Mouse (Mus musculus) lung, embryonic 14.5 days (tissue): ENCODE results near the gene Aldh16a1. TPM values are rescaled to one million over a fixed set of nuclear protein-coding genes. Genes with fewer than 3 reads are reported as not detected.

Source experiments
- ATAC-seq: fragments of 200-750 bp; cut with Nextera tagmentation; 2 replicates; pipeline ENCODE4 v1.8.0; 2017; ENCODE audit warnings: mild to moderate bottlenecking, moderate TSS enrichment, moderate library complexity; ENCODE audit not compliant: insufficient read depth
- DNase-seq: peaks from one replicate; pipeline ENCODE4 v3.0.0-alpha.2; 2015
- H3K27ac ChIP-seq: fragments of 300-500 bp; sonication (generic); 2 replicates; pipeline ENCODE4 v1.5.1; 2014; ENCODE audit warnings: low read depth, mild to moderate bottlenecking, moderate library complexity
- H3K27me3 ChIP-seq: fragments of 300-500 bp; sonication (generic); 2 replicates; pipeline ENCODE4 v1.6.1; 2014; ENCODE audit warnings: low read length, control low read depth; ENCODE audit not compliant: insufficient read depth
- H3K36me3 ChIP-seq: fragments of 300-500 bp; sonication (generic); 2 replicates; pipeline ENCODE4 v1.6.1; 2014; ENCODE audit warnings: control low read depth; ENCODE audit not compliant: insufficient read depth
- H3K4me1 ChIP-seq: fragments of 300-500 bp; sonication (generic); 2 replicates; pipeline ENCODE4 v1.6.1; 2014; ENCODE audit warnings: antibody characterized with exemption, control low read depth; ENCODE audit not compliant: insufficient read depth
- H3K4me2 ChIP-seq: fragments of 300-500 bp; sonication (generic); 2 replicates; pipeline ENCODE4 v1.6.1; 2014; ENCODE audit warnings: mild to moderate bottlenecking
- H3K4me3 ChIP-seq: fragments of 300-500 bp; sonication (generic); 2 replicates; pipeline ENCODE4 v1.5.1; 2014; ENCODE audit warnings: low read depth, low read length
- H3K9ac ChIP-seq: fragments of 300-500 bp; sonication (generic); 2 replicates; pipeline ENCODE4 v1.6.1; 2014
- H3K9me3 ChIP-seq: fragments of 300-500 bp; sonication (generic); 2 replicates; pipeline ENCODE4 v1.6.1; 2016; ENCODE audit warnings: low read depth, low read length, control low read depth
- CTCF ChIP-seq: IDR thresholded peaks from 2 replicates; pipeline ENCODE4 v1.5.1; 2016; ENCODE audit warnings: antibody characterized with exemption, low read depth
- WGBS: fragments of 180-500 bp; shearing (Covaris S2); extraction: QIAGEN DNeasy Blood & Tissue Kit; methylation state at CpG from one replicate; pipeline ENCODE4 v1.1.7; 2014; 5-methylcytosine and 5-hydroxymethylcytosine counted together
- polyA plus RNA-seq: library from polyadenylated mRNA; unstranded; fragments of >200 nt; fragmentation: Nextera tagmentation; extraction: Ambion mirVana; gene quantifications from 2 replicates; pipeline ENCODE4 v1.2.1, GENCODE M21; 2014

Gene Aldh16a1
- polyA plus RNA-seq, 1 experiment from 2014 or later, result 52.9 TPM

DNA sequence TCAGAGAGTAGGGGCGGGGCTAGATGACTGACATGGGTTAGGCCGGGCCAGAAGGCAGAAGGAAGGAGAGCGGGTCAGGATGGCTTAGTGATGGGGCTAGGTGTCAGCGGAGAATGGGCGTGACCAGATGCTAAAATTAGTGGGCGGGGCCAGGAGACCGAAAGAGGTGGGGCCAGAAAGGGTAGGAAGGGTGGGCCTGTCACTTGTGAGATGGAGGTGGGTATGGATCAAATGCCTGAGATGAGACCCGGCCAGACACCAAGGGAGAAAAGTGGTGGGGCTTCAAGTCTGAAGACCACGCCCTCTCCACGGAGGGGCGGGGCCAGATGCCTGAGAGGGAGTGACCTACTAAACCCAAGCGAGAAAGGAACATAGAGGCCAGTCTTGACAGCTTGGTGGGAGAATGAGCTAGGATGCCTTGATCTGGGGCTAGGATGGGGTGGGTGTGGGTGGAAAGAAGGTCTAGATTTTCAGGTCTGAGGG, 19.8 kb downstream of the Aldh16a1 start:
- DNase-seq, result peak; percentile 72
- H3K4me2 ChIP-seq, result peak overlapping the region; percentile 83; the same call in 1 of the 2 replicates

DNA sequence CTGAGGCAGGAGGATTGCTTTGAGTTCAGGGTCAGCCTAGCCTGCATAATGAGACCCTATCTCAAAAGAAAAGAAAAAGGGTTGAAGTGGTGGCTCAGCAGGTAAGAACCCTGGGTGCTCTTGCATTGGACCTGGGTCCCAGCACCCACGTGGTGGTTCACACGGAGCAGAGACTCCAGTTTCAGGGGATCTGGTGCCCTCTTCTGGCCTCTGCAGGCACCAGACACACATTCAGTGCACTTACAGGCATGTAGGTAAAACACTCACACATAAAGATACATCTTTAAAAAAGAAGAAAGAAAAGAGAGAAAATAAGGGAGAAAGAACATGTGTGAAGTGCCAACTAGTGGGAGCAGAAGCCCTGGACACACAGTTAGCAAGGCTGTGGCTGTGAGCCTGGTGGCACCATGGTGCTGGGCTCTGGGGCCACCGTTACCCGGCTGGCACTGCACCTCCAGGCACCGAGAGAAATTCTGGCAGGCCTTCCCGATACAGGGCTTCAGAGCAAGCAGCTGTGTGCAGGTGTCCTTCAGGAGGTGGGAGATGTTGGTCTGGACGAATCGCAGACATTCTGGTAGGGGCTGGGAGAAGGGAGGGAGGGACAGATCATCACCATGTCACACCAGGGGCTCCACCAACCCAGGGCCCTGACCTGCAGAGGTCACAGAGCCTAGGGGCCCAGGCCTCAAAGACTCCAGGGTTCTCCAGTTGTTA, 20.8 kb downstream of the Aldh16a1 start:
- Histone ChIP-seq H3K9me3 (no peaks in the 10 kb centered on the region), H3K9ac (no peak overlapping the region), H3K4me2 (no peak overlapping the region), H3K27me3 (peaks cover 4% of the 10 kb centered on the region; the same call in 1 of the 2 replicates), H3K27ac (no peak overlapping the region), H3K4me1 (0 out of 2 replicates have a peak, but pooled peaks cover 4% of the 10 kb centered on the region), H3K4me3 (no peak overlapping the region), H3K36me3 (no peaks in the 10 kb centered on the region)
- WGBS, result 74% methylated on average over 8 of the region's 8 CpGs
- DNase-seq (no peak), ATAC-seq (no peak)
- peak; percentile 25 for TF ChIP-seq CTCF

More for the DNA sequence above, 19.8 kb downstream of the Aldh16a1 start:
- 0 out of 2 replicates have a peak, but pooled peaks cover 3% of the 10 kb centered on the region for H3K4me1 ChIP-seq
- peak; percentile 11; the same call in 1 of the 2 replicates for ATAC-seq
- WGBS, result 8% methylated on average over 12 of the region's 12 CpGs
- peaks cover 4% of the 10 kb centered on the region; the same call in 1 of the 2 replicates for H3K27me3 ChIP-seq
- H3K4me3 ChIP-seq, result no peak overlapping the region; the same call in 1 of the 2 replicates
- no peaks in the 10 kb centered on the region for H3K36me3 ChIP-seq
- H3K27ac ChIP-seq, result no peak overlapping the region
- no peaks in the 10 kb centered on the region for H3K9me3 ChIP-seq
- no peak overlapping the region for H3K9ac ChIP-seq
- TF ChIP-seq CTCF, result no peak

DNA sequence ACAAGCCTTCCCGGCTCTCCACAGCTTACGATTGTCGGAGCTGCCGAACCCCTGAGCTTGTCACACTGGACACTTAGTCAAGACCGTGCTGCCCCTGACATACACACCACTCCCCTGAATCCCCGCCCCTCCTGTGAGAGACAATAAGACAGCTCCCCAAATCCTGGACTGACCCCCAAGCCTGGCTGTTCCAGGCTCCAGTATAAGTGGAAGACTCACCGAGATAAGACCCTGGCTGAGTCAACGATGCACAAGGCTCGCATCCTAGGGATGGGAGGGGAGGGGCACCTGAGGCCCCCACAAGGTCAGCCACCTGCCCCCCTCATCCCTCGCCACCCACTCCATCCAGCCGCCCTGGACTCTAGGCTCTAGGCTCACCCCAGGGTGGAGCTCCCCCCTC, 22.5 kb downstream of the Aldh16a1 start:
- no peak overlapping the region for H3K27ac ChIP-seq
- no peak overlapping the region for H3K4me2 ChIP-seq
- H3K9ac ChIP-seq, result no peak overlapping the region
- TF ChIP-seq CTCF, result no peak
- ATAC-seq (no peak), DNase-seq (no peak)
- peaks cover 7% of the 10 kb centered on the region; the same call in 1 of the 2 replicates for H3K4me1 ChIP-seq
- H3K36me3 ChIP-seq, result peaks cover 12% of the 10 kb centered on the region
- 55% methylated on average over 11 of the region's 11 CpGs for WGBS
- no peak overlapping the region for H3K4me3 ChIP-seq
- H3K27me3 ChIP-seq, result peaks cover 4% of the 10 kb centered on the region; the same call in 1 of the 2 replicates
- no peaks in the 10 kb centered on the region for H3K9me3 ChIP-seq

DNA sequence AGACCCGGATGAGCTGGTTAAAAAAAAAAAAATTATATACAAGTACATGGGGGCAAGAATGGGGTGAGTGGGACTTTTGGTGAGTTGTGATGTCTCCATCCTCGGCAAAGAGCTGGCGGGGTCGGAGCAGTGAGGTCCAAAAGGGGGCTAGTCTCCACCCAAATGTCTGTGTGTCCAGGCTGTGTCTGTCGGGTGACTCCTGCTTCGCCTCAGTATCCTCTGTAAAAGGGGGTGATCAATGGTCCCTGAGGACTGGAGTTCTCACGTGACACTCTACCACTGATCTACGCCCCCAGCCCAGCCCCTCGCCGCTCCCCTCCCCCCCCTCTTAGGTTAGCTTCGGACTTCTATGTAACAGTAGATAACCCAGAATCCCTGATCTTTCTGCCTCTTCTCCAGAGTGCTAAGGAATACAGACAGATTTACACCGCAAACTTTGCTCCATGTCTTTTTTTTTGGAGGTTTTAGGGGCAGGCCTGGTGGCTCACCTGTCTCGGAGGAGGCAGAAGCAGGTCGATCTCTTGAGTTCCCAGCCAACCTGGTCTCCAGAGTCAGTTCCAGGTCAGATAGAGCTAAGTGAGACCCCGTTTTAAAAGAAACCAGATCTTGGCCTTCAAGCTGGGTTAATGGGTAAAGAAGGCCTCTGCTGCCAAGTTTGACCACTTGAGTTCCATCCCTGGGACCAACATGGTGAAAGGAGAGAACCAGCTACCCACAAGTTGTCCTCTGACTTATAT, 24.4 kb downstream of the Aldh16a1 start:
- Histone ChIP-seq H3K27me3 (peaks cover under 1% of the 10 kb centered on the region; the same call in 1 of the 2 replicates), H3K4me1 (peaks cover 12% of the 10 kb centered on the region), H3K27ac (peak overlapping the region; percentile 95), H3K36me3 (peaks cover 31% of the 10 kb centered on the region), H3K4me3 (peak overlapping the region; percentile 67), H3K4me2 (peak overlapping the region; percentile 81), H3K9me3 (no peaks in the 10 kb centered on the region), H3K9ac (peak overlapping the region; percentile 70; the same call in 1 of the 2 replicates)
- no peak for DNase-seq
- no peak for ATAC-seq
- no peak for TF ChIP-seq CTCF
- WGBS, result 50% methylated on average over 15 of the region's 15 CpGs

DNA sequence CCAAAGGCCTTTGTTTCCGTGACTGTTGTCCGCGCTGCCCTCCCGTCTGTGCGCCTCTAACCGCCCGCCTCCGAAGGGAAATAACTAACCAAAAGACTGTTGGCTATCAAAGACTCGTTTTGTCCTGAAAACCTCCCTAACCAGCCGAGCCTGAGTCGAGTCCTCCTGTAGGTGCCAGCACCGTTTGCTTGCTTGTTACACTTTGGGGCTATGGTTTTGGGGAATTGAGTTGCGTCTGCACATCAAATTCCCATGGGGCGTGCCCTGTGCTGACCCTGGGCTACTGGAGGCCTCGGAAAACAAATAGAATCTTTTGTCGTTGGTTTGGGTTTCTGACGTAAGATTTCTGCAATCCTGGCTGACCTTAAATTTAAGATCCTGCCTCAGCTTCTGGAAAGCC, 25.1 kb downstream of the Aldh16a1 start:
- TF ChIP-seq CTCF, result no peak
- peak overlapping the region; percentile 70 for H3K9ac ChIP-seq
- no peaks in the 10 kb centered on the region for H3K27me3 ChIP-seq
- ATAC-seq (no peak), DNase-seq (no peak)
- H3K4me3 ChIP-seq, result peak overlapping the region; percentile 67
- peak overlapping the region; percentile 95 for H3K27ac ChIP-seq
- H3K36me3 ChIP-seq, result peaks cover 35% of the 10 kb centered on the region
- 1% methylated on average over 17 of the region's 17 CpGs for WGBS
- peak overlapping the region; percentile 81 for H3K4me2 ChIP-seq
- H3K9me3 ChIP-seq, result no peaks in the 10 kb centered on the region
- H3K4me1 ChIP-seq, result peaks cover 12% of the 10 kb centered on the region

DNA sequence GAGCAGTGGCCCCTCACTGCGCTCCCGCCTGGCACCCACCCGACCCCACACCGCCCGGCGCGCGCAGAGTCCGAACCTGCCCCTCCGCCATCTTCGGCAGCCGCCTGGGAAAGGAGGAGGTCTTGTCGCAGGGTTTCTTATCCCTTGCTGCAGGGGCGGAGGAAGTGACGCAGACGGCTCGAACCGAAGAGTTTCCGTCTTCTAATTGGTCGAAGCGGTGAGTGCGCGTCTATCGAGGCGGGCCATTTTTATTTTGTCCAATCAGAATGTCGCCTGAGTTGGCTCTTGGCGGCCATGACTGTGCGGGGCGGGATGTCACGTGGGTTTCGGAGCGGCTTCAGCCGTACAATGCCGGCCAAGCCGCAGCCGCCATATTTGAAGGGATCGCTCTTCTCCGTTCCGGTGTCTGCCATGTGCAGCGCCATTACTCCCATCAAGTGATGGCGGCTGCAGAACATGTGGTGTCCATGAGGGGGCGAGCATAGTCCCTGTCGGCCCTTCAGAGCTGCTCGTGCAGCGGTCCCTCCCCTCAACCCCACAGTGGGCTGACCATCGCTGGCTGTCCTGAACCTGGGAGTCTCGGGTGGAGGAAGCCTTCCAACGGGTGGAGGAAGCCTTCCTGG, 25.6 kb downstream of the Aldh16a1 start, which contains the start of gene Rpl13a:
Gene Rpl13a (minus strand): TSS at position 138 of the 623 bp plus-strand sequence.
- DNase-seq (peak; percentile 100), ATAC-seq (peak; percentile 93)
- TF ChIP-seq CTCF, result peak; percentile 86
- Histone ChIP-seq H3K4me3 (peak within 1 kb of the TSS; percentile 67), H3K4me1 (peaks cover 12% of the 10 kb centered on the region), H3K27me3 (no peaks in the 10 kb centered on the region), H3K36me3 (peaks cover 35% of the 10 kb centered on the region), H3K9me3 (no peaks in the 10 kb centered on the region), H3K9ac (peak within 1 kb of the TSS; percentile 97), H3K4me2 (peak within 1 kb of the TSS; percentile 92), H3K27ac (peak within 1 kb of the TSS; percentile 95)
- under 1% methylated on average over 48 of the region's 48 CpGs for WGBS
